Mouse (Mus musculus) common myeloid progenitor, adult 5-6 weeks (primary cell): ENCODE measurements at regions not wholly inside any gene's neighbourhood (a gene's known extent, or its start where the extent isn't known, plus 50 kb on each side); places are given as distances from the start of the nearest gene placed in this dataset.

ENCODE experiments used
- ATAC-seq: replicated peaks from 2 replicates; pipeline ENCODE4 v1.8.0; 2016; ENCODE audit warnings: low read depth, mild to moderate bottlenecking, moderate TSS enrichment, inconsistent platforms; ENCODE audit not compliant: poor library complexity, severe bottlenecking

GRCm38 (mm10) chr8:59715430-59715829 is 787.6 kb downstream of the Gm10283 start:
- ATAC-seq: 0 out of 2 replicates have a peak, but pooled peaks have one; percentile 47

GRCm38 (mm10) chr8:59703947-59704346 is 791.5 kb upstream of the Galntl6 start:
- no peak for ATAC-seq
